Mouse (Mus musculus) forelimb bud, embryonic 11.5 days (tissue): ENCODE measurements around the gene Hist1h1a.
"Not testable (repeated sequence)": the region's sequence is repeated elsewhere in the genome, so short reads cannot be mapped to it uniquely, and the experiment has no call there.

Experiments used
- DNase-seq: peaks from one replicate; pipeline ENCODE4 v3.0.0-alpha.2; 2012; ENCODE audit warnings: low read depth, low spot score

The Hist1h1a gene

DNA sequence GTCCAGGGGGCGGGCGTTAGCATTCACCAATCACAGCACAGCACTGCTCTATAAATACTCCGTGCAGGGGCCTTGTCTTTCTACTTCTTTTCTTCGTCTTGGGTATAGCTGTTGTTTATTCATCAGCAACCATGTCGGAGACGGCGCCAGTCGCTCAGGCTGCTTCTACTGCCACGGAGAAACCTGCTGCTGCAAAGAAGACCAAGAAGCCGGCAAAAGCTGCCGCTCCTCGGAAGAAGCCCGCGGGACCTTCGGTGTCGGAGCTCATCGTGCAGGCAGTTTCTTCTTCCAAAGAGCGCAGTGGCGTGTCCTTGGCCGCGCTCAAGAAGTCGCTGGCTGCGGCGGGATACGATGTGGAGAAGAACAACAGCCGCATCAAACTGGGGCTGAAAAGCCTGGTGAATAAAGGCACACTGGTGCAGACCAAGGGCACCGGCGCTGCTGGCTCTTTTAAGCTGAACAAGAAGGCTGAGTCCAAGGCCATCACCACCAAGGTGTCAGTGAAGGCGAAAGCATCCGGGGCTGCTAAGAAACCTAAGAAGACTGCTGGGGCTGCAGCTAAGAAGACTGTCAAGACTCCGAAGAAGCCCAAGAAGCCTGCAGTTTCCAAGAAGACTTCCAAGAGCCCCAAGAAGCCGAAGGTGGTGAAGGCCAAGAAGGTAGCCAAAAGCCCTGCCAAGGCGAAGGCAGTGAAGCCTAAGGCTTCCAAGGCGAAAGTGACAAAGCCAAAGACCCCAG is at the start of gene Hist1h1a:
Gene Hist1h1a, plus strand, starts transcription at position 81 of the 738 bp plus-strand sequence.
- peak; percentile 94 for DNase-seq

- no peak for DNase-seq
These were observed 47.0 kb upstream of the Hist1h1a start for GRCm38 (mm10) chr13:23716261-23717042.

GRCm38 (mm10) chr13:23717176-23717575 is 46.3 kb upstream of the Hist1h1a start:
- DNase-seq = no peak

DNA sequence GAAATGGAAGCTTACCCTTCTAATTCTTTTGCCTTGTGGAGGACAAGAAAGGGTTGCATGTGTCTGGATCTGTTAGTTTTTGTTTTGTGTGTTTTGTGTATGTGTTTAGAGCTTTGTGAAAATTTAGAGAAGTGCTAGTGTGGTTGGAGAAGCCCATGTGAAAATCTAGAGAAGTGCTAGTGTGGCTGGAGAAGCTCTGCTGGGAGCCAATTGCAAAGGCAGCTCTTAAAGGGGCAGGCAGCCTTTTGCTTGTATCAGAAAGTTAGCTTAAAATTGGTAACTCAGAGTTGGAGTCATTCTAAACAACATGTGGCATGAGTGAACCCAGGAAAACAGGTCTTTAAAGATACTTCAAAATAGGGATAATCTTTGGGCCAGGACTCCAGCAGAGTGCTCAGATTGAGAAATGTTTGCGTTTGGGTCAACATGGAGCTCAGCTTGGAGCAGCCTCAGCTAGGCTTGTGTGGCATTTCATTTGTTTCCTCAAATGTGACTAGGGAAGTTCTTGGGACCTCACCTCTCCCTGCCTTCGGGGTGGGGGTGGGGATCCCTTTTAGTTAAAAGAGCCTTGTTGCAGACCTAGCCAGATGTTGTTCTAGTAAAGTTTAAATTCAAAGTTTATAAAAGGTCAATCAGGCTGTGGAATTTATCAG is 45.7 kb upstream of the Hist1h1a start:
- not testable (repeated sequence) for DNase-seq

GRCm38 (mm10) chr13:23724239-23724638 is 39.2 kb upstream of the Hist1h1a start:
- no peak for DNase-seq

- no peak for DNase-seq
These were observed 38.3 kb upstream of the Hist1h1a start for GRCm38 (mm10) chr13:23725213-23725612.

DNA sequence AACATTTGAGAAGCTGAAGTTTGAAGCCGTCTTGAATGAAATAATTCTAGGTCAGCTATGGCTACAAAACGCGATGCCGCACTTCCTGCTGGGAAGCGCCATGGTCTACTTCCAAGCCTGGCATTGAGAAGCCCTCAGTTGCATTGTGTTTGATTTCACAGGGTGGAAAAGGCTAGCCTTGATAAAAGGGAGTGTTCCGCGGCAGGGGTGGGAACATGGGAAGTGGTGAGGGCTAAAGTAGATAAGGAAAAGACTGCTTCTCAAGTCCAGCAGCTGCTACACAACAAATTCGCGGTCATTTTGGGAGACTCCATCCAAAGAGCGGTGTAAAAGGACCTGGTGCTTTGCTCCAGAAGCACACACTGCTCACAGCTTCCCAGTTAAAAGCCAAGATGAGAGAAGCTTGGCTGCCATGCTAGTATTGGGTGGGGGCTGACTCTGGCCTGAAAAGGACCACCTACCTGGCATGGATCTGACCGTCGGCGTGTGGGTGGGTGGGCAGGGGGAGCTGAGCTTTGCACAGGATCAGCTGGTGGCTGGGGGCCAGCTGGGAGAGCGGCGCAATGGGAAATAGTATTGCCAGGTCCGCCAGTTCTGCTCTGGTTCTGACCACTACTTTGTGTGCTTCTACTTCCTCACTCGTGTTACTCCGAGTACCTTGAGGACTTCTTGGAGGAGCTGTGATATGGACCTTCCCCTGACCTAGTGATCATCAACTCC is 34.8 kb upstream of the Hist1h1a start:
- no peak for DNase-seq

GRCm38 (mm10) chr13:23729192-23729525 is 34.3 kb upstream of the Hist1h1a start:
- DNase-seq = no peak

DNA sequence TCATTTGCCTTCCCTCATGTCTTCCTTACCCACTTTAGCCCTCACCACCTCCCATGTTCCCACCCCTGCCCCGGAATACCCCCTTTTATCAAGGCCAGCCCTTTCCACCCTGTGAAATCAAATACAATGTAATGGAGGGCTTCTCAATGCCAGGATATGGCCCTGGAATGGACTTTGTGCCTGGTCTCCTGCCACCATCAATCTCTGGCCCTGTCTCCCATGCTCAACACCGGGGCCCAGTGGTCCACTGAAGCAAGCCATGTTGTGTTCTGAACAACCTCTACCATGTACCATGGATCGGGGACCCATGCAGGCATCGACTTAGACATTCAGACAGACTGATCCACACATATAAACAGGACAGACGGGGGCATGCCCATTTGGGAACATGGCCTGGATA is 33.8 kb upstream of the Hist1h1a start:
- DNase-seq = no peak

- no peak for DNase-seq
These were observed 33.0 kb upstream of the Hist1h1a start for GRCm38 (mm10) chr13:23730479-23730878.

- DNase-seq = no peak
These were observed 31.2 kb upstream of the Hist1h1a start for GRCm38 (mm10) chr13:23732156-23732804.

DNA sequence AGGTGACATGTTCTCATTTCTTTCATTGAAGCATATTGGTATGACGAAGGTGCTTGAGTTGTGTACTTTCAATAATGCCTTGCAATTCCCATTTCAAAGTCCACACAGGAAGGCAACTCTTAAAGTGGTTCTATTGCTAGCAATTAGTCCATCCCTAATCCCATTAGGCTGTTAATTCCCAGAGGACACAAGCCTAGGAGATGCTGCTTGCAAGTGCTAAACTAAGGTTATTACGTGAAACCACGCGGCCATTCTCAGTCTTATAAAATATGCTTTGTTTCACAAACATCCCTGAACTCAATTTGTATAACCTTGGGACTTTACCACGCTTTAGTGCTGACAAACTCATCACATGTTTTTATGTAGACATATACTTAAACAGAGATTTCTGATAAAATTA is 26.4 kb upstream of the Hist1h1a start:
- no peak for DNase-seq

DNA sequence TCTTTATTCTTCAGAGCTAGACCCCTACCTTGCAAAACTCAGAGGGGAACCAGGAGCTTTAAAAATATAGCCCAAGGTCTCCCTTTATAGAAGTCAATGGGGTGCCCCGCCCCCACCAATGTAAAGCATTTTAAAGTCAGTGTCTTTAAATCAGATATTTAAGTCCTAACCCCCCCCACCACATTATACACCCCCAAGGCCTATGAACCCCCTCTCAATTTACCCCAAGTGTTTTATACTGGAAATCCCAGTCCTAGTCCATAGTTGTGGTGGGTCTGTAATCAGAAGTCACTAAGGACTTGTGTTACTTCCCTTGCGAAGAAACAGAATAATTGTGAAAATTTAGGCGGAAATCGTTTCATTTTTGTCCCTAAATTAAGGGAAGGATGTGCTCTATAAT is 25.4 kb upstream of the Hist1h1a start:
- no peak for DNase-seq

DNA sequence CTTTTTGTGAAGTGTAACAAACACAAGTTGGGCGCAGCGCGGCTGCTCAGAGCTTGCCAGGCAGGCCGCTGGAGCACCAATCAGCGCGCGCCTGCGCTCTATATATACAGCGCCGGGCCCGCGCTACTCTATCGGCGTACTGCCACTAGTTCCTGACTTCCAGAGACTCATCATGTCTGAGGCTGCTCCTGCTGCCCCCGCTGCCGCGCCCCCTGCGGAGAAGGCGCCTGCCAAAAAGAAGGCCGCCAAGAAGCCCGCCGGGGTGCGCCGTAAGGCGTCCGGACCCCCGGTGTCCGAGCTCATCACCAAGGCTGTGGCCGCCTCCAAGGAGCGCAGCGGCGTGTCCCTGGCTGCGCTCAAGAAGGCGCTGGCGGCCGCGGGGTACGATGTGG is 24.8 kb upstream of the Hist1h1a start, which contains the start of gene Hist1h1c:
Gene Hist1h1c, plus strand, starts transcription at position 132 of the 392 bp plus-strand sequence.
- peak; percentile 95 for DNase-seq

DNA sequence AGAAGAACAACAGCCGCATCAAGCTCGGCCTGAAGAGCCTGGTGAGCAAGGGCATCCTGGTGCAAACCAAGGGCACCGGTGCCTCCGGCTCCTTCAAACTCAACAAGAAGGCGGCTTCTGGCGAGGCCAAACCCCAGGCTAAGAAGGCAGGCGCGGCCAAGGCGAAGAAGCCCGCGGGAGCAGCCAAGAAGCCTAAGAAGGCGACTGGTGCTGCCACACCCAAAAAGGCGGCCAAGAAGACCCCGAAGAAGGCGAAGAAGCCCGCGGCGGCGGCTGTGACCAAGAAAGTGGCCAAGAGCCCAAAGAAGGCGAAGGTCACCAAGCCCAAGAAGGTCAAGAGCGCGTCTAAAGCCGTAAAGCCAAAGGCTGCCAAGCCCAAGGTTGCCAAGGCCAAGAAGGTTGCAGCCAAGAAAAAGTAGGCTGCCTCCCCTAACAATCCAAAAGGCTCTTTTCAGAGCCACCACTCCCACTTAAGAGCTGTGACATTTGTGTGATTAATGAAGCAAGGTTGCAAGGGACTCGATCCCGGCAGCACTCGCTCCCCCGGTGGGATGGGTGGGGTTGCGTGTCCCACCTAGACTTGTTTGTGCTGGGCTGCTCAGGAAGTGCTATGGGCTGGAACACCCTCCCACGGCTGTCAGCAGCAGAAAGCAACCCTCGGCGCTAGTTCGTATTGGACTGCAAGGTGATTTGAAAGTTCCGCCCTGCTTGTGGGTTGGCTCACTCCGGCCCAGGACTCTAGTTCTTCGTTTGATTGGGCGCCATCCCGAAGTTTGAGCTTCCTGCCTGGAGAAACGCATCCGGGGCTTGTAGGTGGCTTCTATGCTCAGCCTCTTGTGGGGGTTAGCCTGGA is 24.2 kb upstream of the Hist1h1a start:
- DNase-seq = peak; percentile 96

DNA sequence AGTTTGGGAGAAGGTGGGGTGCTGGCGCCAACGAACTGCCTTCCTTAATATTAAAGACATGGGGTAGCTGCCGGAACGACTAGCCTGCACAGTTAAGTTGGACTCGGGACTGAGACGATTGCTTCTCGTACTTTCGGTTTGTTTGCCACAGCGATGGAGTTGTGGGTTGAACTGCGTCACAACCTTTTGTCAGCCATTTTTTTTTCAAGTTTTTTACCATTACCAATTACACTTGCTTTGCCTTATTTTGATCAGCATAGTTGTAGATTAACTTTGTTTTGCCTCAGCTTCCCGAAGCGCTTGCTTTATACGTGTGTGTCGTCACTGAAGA is 23.6 kb upstream of the Hist1h1a start:
- no peak for DNase-seq

- peak; percentile 40 for DNase-seq
These were observed 23.1 kb upstream of the Hist1h1a start for GRCm38 (mm10) chr13:23740256-23740840.

- DNase-seq = no peak
These were observed 22.6 kb upstream of the Hist1h1a start for GRCm38 (mm10) chr13:23740910-23741309.

DNA sequence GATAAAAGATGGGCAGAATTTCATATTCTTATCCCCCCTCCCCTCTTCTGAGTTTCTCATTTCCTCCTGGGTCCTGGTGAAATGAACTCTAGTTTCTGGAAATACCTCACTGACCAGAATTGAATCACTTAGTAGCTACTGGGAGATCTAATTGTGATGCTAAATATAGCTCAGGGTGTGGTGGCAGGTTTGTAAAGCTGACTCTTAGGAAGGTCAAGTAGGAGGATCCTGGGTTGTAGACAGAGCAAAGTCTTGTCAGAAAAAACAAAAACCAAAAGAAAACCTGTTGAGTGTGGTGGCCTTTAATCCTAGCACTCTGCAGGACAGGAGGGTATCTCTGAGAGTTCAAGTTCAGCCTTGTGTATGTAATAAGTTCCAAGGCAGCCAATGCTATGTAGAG is 21.5 kb upstream of the Hist1h1a start:
- DNase-seq = no peak

DNA sequence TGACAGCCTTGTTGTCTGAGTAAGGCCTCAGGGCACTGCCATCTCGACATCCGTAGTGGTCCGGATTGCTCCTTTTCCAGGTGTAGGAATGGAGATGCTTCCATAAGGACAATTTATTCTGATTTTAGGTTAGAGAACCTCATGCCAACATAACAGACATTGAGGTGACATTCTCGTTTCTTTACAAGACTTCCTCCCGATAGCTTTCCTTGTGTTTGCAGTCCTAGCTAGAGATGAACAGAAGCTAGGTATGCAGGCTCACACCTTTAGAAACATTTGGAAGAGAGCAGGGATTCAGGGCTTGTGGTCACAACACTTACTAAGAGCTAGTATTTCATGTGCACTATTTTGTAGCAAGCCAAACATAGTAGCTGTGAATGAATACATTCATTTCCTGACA is 20.3 kb upstream of the Hist1h1a start:
- no peak for DNase-seq
